Comparison of ENCODE assay signal across 26 mouse cellular contexts in genomic region chr10:34887601-34888000, GRCm38 (mm10).
"Had no signal": no experiment of that assay in that cellular context is flagged by ENCODE, and none has a peak within 500 bp of the region (broad histone marks: within the 10 kb centered on the region; RNA-seq: fewer than 3 reads in every experiment).

No protein-coding gene starts in this region.

- H3K4me3 ChIP-seq: heart, embryonic 10.5 days; heart, embryonic 12.5 days; hindbrain, embryonic 10.5 days; hindbrain, embryonic 12.5 days; intestine, embryonic 15.5 days; layer of hippocampus, adult 2 months; limb, embryonic 10.5 days; limb, embryonic 12.5 days; liver, embryonic 13.5 days had no signal

- H3K36me3 ChIP-seq: heart, embryonic 10.5 days; heart, embryonic 12.5 days; hindbrain, embryonic 10.5 days; hindbrain, embryonic 12.5 days; intestine, embryonic 15.5 days; limb, embryonic 10.5 days; limb, embryonic 12.5 days; liver, embryonic 13.5 days had no signal

- H3K27me3 ChIP-seq: heart, embryonic 12.5 days; hindbrain, embryonic 12.5 days; intestine, embryonic 15.5 days; limb, embryonic 12.5 days; liver, embryonic 13.5 days had no signal

- H3K9ac ChIP-seq: heart, embryonic 12.5 days; hindbrain, embryonic 12.5 days; hindbrain, embryonic 14.5 days; intestine, embryonic 15.5 days; limb, embryonic 12.5 days; liver, embryonic 13.5 days had no signal

- H3K4me2 ChIP-seq: heart, embryonic 12.5 days; hindbrain, embryonic 12.5 days; hindbrain, embryonic 14.5 days; intestine, embryonic 15.5 days; limb, embryonic 12.5 days; liver, embryonic 11.5 days; liver, embryonic 13.5 days had no signal

- H3K27ac ChIP-seq: heart, embryonic 10.5 days; hindbrain, embryonic 10.5 days; hindbrain, embryonic 12.5 days; hindbrain, embryonic 14.5 days; intestine, embryonic 15.5 days; layer of hippocampus, adult 2 months; limb, embryonic 10.5 days; limb, embryonic 12.5 days; liver, embryonic 13.5 days had no signal

- DNase-seq: gastrocnemius, postnatal 14 days; gastrocnemius, postnatal 36 days; heart, adult 18-20 months; heart, postnatal 10 days; heart, postnatal 4 days; kidney, adult 18-20 months; kidney, adult 8-10 months; kidney, postnatal 10 days; kidney, postnatal 25 days; kidney, postnatal 4 days; layer of hippocampus, postnatal 36 days; liver; liver, embryonic 13.5 days had no signal

- H3K9me3 ChIP-seq: heart, embryonic 10.5 days; hindbrain, embryonic 10.5 days; hindbrain, embryonic 12.5 days; intestine, embryonic 15.5 days; limb, embryonic 10.5 days; limb, embryonic 12.5 days; liver, embryonic 13.5 days had no signal

- H3K4me1 ChIP-seq: heart, embryonic 10.5 days; heart, embryonic 12.5 days; hindbrain, embryonic 10.5 days; hindbrain, embryonic 12.5 days; intestine, embryonic 15.5 days; limb, embryonic 10.5 days; limb, embryonic 12.5 days; liver, embryonic 13.5 days had no signal

- ATAC-seq: hindbrain, embryonic 16.5 days; inflammation-experienced regulatory T-cells, adult 6 months; intestine, embryonic 15.5 days; intestine, postnatal 0 days had no signal
